Mouse (Mus musculus): ENCODE measurements around the gene Ivd. TPM values are rescaled to one million over a fixed set of nuclear protein-coding genes. Genes with fewer than 3 reads are reported as not detected.

Ivd gene
- total RNA-seq, 1 experiment from 2014 or later, result 13.5 TPM

DNA sequence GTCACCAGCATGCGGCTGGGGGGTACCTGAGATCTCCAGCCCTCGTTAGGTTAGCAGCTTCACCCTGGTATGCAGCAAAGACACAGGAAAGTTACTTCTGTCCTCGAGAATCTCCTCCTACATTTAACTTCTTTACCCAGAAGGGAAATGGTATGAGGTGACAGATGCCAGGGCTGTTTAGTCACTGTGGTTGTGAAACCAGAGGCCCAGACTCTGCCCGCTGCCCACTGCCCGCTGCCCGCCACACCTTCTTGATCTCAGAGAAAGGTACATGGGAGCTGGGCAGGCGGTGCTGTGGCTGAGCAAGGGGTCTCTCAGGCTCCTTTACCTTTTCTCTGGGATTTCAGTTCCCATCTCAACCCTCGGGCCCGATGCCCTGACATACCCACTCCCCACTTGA is 14.7 kb downstream of the Ivd start:
- no peak for ATAC-seq (replicated peaks; ENCODE audit: insufficient number of reproducible peaks, low FRiP score, low TSS enrichment, poor library complexity, severe bottlenecking)

DNA sequence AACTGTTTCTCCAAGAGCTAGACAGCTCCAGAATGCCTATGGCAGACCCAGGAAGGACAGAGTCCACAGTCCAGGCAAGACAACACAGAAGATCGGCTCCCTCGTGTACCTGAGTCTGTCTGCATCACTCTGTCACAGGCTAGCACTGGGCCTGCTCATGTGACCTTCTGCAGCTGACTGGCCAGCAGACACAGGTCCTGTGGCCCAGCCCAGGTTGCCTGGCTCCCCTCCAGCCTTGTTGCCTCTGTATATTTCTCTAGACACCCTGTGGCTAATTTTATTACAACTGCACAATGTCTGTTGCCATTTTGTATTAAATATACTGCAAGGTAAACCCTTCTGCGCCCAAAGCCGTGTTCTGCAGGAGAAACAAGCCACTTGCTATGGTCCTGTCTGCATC is 19.3 kb downstream of the Ivd start:
- ATAC-seq (replicated peaks; ENCODE audit: insufficient number of reproducible peaks, low FRiP score, low TSS enrichment, poor library complexity, severe bottlenecking), result no peak

DNA sequence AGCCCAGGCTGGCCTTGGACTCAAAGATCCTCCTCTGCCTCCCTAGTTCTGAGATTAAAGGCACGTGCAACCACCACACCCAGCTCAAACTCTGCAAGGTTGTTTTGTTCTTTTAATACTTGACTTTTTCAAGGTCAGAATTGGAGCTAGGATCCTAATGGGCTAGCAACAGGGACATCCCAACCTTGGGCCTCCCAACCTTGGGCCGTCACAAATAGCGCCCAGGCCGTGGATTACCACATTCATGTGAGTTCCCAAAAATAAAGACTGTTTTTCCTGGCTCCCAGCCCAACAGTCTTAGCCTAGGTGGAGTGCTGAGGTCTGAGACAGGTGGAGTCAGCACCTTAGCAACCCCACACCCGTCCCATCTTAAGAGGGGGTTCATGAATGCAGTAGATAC is 20.2 kb downstream of the Ivd start:
- ATAC-seq (replicated peaks; ENCODE audit: insufficient number of reproducible peaks, low FRiP score, low TSS enrichment, poor library complexity, severe bottlenecking), result no peak

DNA sequence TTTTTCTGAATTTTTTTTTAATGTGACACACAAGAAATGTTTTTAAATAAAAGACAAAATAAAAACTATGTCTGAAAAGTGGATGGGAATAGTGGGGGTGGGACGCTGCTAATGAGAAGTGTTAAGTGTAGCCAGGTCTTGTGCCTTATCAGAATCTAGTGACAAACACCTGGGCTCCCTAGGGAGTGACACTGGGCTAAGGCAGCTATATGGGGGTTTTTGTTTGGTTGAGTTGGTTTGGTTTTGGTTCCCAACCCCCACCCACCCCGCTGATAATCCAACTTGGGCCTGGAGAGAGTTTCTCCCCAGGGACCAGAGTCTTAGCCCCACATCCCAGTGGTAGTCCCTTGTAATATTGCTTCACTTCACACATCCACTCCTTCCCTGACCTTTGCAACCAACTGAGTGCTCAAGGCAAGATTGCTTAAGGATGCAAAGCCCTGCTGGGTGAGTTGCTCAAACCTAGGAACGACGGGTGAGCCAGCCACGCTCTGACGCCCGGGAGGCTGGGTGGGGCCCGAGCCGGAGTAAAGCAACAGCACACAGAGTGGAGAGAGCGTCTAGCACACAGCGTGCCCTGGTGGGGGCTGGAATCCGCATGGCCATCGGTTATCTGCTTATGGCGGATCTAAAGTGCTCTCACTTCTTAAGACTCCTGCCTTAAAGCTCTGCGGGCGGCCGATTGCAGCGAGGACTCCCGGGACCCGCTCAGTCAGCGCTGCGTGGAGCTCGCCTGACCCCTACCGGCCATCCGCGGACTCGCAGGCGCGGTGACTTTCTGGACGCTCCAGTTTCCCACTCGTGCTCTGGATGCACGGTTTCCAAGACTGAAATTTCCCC is 21.3 kb downstream of the Ivd start:
- peak; percentile 85 for ATAC-seq (replicated peaks; ENCODE audit: insufficient number of reproducible peaks, low FRiP score, low TSS enrichment, poor library complexity, severe bottlenecking)

DNA sequence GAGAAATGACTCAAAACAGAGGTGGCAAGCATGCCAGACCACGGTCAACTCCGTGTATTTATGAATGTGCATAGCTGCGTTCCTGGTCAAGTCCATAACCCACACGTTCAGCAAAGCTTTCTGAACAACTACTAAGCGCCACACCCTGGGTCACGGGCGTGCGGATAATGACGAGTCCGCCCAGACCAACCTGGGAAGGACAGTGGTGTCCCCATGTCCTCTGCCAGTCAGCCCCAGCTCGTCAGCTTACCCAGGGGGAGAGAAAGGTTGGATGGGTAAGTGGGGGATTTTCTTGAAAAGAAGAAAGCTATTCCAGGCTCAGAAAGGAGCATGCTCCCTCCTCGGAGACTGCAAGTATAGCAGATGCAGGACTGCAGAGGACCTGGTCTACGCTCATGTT is 25.7 kb downstream of the Ivd start:
- ATAC-seq (replicated peaks; ENCODE audit: insufficient number of reproducible peaks, low FRiP score, low TSS enrichment, poor library complexity, severe bottlenecking), result no peak

DNA sequence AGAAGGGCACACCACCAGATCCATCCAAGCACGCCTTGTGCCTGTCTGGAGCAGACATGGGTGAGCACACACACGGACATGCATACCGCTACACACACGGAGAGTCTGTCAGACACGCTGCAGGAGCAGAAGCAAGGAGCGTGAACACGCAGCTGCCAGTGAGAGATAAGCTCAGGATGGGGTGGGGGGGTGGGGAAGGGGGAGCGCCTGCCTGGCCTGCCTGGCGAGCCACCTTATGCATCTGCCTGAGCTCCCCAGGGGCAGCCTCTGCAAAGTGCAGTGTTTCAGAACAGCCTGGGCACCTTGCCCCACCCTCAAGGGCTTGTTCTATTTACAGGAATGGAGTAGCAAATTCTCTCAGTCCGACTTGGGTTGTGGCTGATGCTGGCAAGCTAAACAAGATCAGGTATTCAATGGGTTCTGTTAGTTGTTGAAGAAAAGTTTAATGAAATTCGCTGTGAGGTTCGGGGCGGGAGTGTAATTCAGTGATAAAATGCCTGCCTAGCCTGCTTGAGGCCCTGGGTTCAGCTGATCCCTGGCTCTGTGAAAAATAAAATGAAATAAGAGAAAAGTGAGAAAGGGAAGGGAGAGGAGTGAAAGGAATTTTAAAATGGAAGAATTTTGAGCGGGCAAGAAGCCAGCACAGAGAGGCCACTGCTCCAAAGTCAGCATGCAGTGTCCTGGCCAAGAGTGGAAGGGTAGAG is 26.2 kb downstream of the Ivd start:
- ATAC-seq (replicated peaks; ENCODE audit: insufficient number of reproducible peaks, low FRiP score, low TSS enrichment, poor library complexity, severe bottlenecking), result no peak

DNA sequence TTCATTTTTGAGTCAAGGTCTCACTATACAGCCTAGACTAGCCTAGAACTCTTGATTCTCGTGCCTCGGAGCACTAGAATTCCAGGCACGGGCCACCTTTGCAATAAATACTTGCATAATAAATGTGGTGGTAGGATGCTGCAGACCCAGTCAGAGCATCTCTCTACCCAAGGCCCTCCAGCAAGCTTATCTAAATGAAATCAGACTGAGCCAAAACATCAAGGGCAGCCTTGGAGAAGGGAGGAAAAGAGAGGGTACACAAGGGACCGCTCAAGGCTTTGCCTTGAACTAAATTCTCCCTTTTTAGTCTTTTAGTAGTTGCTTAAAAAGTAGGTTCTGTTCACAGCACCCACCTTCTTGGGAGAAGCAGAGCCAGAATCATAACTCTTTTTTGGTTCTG is 29.4 kb downstream of the Ivd start:
- no peak for ATAC-seq (replicated peaks; ENCODE audit: insufficient number of reproducible peaks, low FRiP score, low TSS enrichment, poor library complexity, severe bottlenecking)

DNA sequence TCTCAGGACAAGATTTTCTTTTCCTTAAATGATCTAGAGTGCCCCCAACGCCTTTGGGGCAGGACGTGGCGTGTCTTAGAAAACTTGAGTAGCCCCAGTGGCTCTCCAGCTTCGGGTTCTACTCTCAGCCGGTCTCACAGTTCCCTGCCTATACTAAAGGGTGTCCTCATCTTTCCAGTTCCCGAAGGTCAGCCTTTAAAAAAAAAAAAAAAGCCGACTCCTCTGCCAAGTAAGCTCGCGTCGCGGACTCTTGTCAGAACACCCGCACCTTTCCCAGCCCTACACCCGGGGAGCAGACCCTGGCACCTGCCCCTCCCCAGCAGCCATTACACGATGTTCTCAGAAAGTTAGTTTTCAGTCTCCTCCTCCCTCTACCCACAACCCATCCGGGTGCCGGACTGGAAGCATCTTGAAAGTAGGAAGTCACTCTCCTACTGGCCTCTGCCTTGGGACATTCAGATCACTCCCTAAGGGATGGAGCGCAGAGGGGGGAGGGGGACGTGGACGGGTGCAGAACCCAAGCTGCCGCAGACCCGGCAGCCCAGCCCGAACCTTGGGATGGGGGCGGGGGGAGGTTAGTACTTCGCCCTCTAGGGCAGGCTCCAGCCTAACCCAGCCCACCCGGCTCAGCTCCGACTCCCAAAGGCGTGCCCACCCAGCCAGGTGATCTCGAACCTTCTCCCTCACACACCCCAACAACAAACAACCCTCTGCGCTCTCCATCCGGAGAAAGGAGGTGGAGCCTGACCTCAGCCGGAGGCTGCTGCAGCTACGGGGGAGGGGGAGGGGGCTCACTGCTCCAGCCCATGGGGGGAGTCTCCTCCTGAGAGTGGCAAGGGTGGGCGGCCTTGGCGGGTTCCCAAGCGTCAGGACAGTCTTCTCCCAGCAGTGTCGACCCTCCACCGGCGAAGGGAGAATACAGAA is 34.5 kb downstream of the Ivd start:
- ATAC-seq (replicated peaks; ENCODE audit: insufficient number of reproducible peaks, low FRiP score, low TSS enrichment, poor library complexity, severe bottlenecking), result peak; percentile 42

DNA sequence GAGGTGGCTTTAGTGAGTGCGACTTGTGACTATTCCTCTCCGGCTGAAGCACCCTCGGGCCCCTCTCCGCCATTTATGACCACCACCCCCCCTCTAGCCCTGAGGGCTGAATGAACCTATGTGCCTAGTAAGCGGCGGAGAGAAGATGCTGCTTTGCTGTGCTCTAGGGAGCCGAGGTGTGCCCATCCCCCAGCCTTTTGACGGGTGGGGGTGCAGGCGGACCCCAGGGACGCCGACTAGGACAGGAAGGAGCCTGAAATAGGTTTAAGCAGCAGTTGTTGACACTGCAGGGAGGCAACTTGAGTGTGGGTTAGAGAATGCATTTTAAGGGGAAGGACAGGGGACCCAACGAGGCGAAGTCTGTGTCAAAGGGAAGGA is 35.1 kb downstream of the Ivd start:
- no peak for ATAC-seq (replicated peaks; ENCODE audit: insufficient number of reproducible peaks, low FRiP score, low TSS enrichment, poor library complexity, severe bottlenecking)

DNA sequence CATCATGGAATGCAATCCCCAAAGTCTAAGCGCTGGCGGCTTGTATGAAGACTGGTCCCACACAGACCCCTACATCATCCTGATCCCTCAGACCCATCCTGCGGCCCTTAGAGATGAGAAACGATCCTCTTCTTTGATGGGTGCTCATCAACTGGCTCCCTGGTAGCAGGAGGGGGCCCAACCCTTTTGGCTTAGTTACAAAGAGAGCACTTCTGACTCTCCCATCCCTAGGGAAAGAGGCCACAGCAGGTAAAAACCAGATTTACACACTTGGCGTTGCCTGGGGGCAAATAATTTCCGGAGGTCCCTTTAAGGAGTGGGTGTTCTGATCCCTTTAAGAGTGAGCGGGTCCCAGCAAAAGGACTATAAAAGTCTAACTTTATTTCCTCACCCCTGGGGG is 35.6 kb downstream of the Ivd start:
- no peak for ATAC-seq (replicated peaks; ENCODE audit: insufficient number of reproducible peaks, low FRiP score, low TSS enrichment, poor library complexity, severe bottlenecking)

DNA sequence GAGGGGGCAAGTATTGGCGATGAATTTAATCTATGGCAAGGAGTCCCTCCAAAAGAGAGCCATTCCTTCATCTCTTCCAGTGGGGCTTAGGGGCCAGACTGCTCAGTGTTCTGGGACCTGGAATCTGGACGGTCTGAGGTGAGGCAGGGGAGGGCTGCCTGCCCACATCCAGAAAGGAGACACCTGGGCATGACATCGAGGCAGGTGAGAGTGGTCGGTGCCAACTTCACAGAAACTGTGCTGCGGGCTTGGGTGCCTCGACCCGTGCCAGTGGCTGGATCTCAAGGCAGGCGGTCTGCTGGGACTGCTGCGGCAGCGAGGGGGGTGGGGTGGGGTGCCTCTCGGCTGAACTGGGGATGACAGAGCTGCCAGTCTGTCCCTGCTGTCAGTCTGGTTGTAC is 36.1 kb downstream of the Ivd start:
- no peak for ATAC-seq (replicated peaks; ENCODE audit: insufficient number of reproducible peaks, low FRiP score, low TSS enrichment, poor library complexity, severe bottlenecking)

DNA sequence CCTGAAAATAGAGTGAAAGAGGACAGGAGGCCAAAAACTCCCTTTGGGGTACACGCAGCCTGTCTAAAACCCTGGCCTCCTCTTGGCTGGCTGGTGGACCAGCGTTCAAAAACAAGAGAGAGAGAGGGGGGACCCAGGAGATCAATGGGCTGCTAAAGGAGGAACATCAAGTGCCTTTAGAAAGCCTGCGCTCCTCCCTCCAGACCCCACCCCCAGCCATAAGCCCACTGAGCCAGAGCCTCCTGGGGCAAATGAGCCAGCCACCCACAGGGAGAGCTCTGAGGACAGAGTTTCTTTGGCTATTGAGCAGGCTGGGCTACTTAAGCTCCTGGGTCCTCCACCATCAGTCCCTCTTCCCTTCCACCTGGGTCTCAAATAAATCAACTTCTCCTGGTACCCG is 37.0 kb downstream of the Ivd start:
- ATAC-seq (replicated peaks; ENCODE audit: insufficient number of reproducible peaks, low FRiP score, low TSS enrichment, poor library complexity, severe bottlenecking), result no peak

DNA sequence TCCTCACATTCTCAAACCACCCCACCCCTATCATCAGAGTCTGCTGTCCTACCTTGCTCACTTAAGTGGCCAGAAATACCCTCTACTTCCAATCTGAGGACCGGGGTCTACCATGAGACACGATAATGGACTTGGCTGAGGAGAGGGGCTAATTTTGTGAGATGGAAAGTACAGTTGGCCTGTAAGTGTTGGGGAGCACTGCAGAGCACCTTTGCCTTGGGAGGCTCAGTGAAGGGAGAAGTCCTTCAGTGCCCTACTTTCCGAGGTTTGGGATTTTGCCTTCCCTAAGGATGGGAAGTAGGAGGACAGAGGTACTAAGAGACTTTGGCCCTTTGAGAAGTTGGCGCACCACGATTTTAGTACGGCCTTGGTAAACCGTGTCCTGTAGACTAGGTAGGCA is 37.6 kb downstream of the Ivd start:
- ATAC-seq (replicated peaks; ENCODE audit: insufficient number of reproducible peaks, low FRiP score, low TSS enrichment, poor library complexity, severe bottlenecking), result no peak

DNA sequence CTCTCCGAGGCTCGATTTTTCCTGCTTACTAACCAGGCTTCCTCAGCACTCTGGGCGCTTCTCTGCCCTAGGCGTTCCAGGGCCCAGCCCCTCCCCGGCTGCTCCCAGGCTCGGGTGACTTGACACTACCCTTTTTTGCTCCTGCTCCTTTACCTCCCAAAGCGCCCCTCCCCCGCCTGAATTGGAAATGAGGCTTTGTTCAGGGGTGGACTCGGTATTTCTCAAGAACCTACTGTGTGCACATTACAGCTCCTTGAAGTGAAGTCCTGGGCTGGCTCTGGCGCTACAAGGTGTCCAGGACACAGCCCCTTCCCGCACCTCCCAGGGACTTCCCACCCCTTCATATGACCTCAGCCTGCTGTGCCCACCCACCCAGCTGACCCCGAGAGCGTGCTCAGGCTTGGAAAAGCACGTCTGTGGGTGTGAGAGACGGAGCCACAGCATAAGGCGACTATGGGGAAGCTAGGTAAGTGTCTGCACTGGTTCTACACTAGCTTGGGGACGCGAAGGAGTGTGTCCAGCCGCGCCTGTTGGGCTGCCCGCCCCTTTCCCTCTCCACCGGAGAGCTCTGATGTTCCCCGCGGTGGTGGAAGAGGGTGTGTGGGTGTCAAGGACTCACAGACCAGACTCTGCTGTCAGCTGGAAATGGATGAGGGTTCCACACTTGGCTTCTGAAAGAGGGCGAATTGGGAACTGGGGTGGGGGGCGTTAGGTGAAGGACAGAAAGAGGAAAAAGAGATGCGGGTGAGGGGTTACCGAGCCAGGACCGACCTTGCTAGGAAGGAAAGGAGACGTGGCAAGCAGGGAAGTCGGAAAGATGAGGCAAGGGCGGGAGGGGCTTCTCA is 38.4 kb downstream of the Ivd start, which contains the start of gene Bahd1:
Gene Bahd1, plus strand, starts transcription at position 397 of the 845 bp plus-strand sequence.
- ATAC-seq (replicated peaks; ENCODE audit: insufficient number of reproducible peaks, low FRiP score, low TSS enrichment, poor library complexity, severe bottlenecking), result no peak

DNA sequence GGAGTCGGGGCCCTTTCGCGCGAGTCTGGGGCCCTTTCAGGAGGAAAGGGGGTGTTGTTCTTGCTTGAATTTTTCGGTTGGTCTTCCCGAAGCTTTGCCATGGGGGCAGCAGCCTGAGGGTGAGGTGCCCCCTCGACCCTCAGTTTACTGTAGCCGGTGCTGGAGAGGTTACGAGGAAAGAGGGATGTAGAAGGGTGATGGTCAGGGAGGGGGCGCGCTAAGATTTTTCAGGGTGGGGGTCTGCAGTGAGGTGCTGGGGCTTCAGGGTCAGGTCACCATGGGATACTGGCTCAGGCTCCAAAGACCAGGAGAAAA is 39.0 kb downstream of the Ivd start:
- no peak for ATAC-seq (replicated peaks; ENCODE audit: insufficient number of reproducible peaks, low FRiP score, low TSS enrichment, poor library complexity, severe bottlenecking)

DNA sequence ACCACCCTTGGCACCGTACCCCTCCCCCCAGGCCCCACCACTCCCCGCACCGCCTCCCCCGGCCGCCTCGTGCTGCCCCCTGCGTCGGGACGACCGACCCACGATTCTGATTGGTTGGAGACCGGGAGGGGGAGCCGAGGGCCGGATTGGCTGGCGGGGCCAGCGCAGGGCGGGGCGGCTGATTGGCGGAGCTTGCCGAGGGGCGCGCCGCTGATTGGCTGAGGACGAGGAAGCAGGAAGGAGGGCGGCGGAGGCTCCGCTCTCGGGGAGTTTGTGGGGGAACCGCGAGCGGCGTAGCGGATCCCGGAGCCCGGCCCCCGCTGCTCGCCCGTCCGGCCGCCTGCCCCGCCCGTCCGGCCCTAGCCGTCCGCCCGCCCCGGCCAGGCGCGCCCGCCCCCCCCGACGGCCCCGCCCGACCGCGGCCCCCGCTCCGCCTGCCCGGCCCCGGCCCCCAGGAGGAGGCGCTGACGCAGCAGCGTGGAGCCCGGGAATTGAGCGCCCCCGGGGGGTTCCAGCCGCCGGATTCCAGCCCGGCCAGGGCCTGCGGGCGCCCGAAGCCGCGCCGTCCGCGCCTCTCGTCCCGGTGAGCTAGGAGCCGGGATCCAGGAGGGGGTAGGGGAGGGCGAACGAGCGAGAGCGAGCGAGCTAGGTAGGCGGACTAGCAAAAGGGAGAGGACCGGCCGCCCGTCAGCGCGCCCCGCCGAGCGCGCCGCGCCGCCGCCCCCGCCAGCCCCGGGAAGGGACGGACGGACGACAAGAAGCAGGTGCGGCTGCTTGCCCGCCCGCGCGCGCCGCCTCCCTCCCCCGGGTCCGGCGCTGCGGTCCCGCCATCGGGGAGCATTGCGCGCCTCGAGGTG is 39.6 kb downstream of the Ivd start:
- ATAC-seq (replicated peaks; ENCODE audit: insufficient number of reproducible peaks, low FRiP score, low TSS enrichment, poor library complexity, severe bottlenecking), result peak; percentile 77

DNA sequence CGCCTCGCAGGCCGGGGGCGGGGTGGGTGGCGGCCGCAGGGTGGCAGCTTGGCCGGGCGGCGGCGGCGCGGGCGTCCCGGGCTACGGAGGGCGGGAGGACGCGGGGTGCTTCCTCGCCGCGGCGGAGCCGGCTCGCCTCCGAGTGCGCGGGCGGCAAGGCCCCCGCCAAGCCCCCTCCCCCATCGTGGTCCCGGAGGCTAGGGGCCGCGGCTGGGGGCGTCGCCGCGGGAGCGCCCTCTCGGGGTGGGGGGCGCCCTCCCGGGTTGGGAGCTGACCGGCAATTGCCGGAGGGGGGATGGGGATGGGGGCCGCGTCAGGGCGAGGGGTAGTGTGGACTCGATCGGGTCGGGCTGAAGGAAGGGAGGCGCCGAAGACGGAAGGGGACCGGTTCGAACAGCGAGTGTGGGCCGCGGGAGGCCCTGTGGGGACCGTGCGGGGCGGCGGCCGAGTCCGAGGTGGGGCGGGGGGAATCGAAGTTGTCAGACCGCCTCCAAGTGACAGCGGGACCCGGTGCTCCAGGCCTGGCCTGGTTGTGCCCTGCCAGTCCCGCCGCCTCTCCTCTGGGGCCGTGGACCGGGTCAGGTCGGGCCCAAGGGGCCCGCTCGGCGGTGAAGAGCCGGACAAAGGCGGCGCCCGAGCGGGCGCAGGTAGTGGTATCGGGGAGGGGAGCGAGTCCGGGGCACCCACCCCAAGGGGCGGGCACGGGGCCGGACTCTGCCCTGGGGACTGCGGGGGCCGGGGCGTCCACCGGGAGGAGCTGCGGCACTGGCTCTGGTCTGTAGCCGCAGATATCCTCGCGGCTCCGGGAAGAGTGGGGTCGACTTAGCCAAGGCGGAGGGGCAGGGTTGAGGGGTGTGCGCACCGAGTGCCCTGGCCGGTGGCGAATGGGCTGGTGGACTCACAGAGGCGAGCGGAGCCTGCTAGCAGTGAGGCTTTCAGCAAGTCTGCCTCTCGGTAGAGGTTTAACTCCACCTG is 40.6 kb downstream of the Ivd start:
- ATAC-seq (replicated peaks; ENCODE audit: insufficient number of reproducible peaks, low FRiP score, low TSS enrichment, poor library complexity, severe bottlenecking), result no peak
